Mouse (Mus musculus): ENCODE results near the gene Acrbp. TPM values are rescaled to one million over a fixed set of nuclear protein-coding genes. Genes with fewer than 3 reads are reported as not detected.

Gene Acrbp
- total RNA-seq, 2 experiments from 2014 or later, result 7.8 to 9.6 TPM

GRCm38 (mm10) chr6:125098513-125098912, 49.0 kb downstream of the Acrbp start:
- no peak for DNase-seq (ENCODE audit: low spot score in 2 of 2)

GRCm38 (mm10) chr6:125099421-125099971, 50.0 kb downstream of the Acrbp start:
- DNase-seq (ENCODE audit: low spot score in 2 of 2), result no peak

- DNase-seq (ENCODE audit: low spot score in 2 of 2), result no peak
Measured at GRCm38 (mm10) chr6:125101444-125101843, 52.0 kb downstream of the Acrbp start.

- DNase-seq (ENCODE audit: low spot score in 2 of 2), result no peak
Measured at GRCm38 (mm10) chr6:125104223-125104622, 54.7 kb downstream of the Acrbp start.

- DNase-seq (ENCODE audit: low spot score in 2 of 2), result no peak
Measured at GRCm38 (mm10) chr6:125107705-125108104, 58.2 kb downstream of the Acrbp start.

- no peak for DNase-seq (ENCODE audit: low spot score in 2 of 2)
Measured at GRCm38 (mm10) chr6:125109371-125109770, 59.9 kb downstream of the Acrbp start.

- DNase-seq (ENCODE audit: low spot score in 2 of 2), result peak in 1 of 2 experiments; percentile 26
Measured at GRCm38 (mm10) chr6:125110927-125111326, 61.4 kb downstream of the Acrbp start.

GRCm38 (mm10) chr6:125112553-125112952, 63.1 kb downstream of the Acrbp start:
- no peak for DNase-seq (ENCODE audit: low spot score in 2 of 2)

Small RNA genes within 50 kb of the gene (microRNA-seq; reads per million reads assigned to microRNA genes)
- 1.9 to 4.9 reads per million in 2 experiments for gene Mir7045 (ENCODE audit: borderline number of aligned reads in 2 of 2)

Other genes with a start within 250 kb of the Acrbp start
- 10 to 100 TPM; 17.3 to 18.9 TPM for gene Spsb2, start 241.0 kb upstream of the Acrbp start, total RNA-seq (2021)
- gene Tpi1, start 235.4 kb upstream of the Acrbp start, total RNA-seq (2021), result 100 to 1,000 TPM; 383 to 517 TPM
- 100 to 1,000 TPM; 107 to 128 TPM for gene Usp5, start 220.2 kb upstream of the Acrbp start, total RNA-seq (2021)
- gene Cdca3, start 220.1 kb upstream of the Acrbp start, total RNA-seq (2021), result 1 to 10 TPM in 1 of 2 experiments, under 1 TPM in 1; 0.77 to 2.7 TPM
- 1 to 10 TPM; 9.2 to 9.6 TPM for gene Gnb3, start 209.4 kb upstream of the Acrbp start, total RNA-seq (2021)
- gene P3h3, start 191.9 kb upstream of the Acrbp start, total RNA-seq (2021), result 10 to 100 TPM; 24.1 to 24.4 TPM
- gene Gpr162, start 185.7 kb upstream of the Acrbp start, total RNA-seq (2021), result 1 to 10 TPM in 1 of 2 experiments, under 1 TPM in 1; 0.76 to 1.8 TPM
- gene Cd4, start 161.5 kb upstream of the Acrbp start, total RNA-seq (2021), result 1 to 10 TPM in 1 of 2 experiments, under 1 TPM in 1; 0.36 to 1.8 TPM
- 1 to 10 TPM; 1.4 to 2.6 TPM for gene Lag3, start 138.0 kb upstream of the Acrbp start, total RNA-seq (2021)
- 100 to 1,000 TPM; 770 to 874 TPM for gene Ptms, start 129.6 kb upstream of the Acrbp start, total RNA-seq (2021)
- gene Mlf2, start 118.3 kb upstream of the Acrbp start, total RNA-seq (2021), result 100 to 1,000 TPM; 298 to 321 TPM
- 100 to 1,000 TPM; 112 to 141 TPM for gene Cops7a, start 84.2 kb upstream of the Acrbp start, total RNA-seq (2021)
- gene Pianp, start 53.0 kb upstream of the Acrbp start, total RNA-seq (2021), result 1 to 10 TPM; 1.6 to 3.0 TPM
- 10 to 100 TPM; 56.0 to 56.1 TPM for gene Zfp384, start 40.5 kb upstream of the Acrbp start, total RNA-seq (2021)
- gene Ing4, start 9.9 kb upstream of the Acrbp start, total RNA-seq (2021), result 10 to 100 TPM; 45.3 to 53.4 TPM
- under 1 TPM; 0.40 to 0.93 TPM for gene Lpar5, start 18.2 kb downstream of the Acrbp start, total RNA-seq (2021)
- gene Chd4, start 46.3 kb downstream of the Acrbp start, total RNA-seq (2021), result 100 to 1,000 TPM; 150 to 190 TPM
- gene Nop2, start 82.2 kb downstream of the Acrbp start, total RNA-seq (2021), result 10 to 100 TPM; 51.6 to 61.3 TPM
- 10 to 100 TPM; 19.4 to 20.4 TPM for gene Iffo1, start 95.6 kb downstream of the Acrbp start, total RNA-seq (2021)
- 1,000 to 10,000 TPM; 2,223 to 4,104 TPM for gene Gapdh, start 116.8 kb downstream of the Acrbp start, total RNA-seq (2021)
- 10 to 100 TPM; 15.3 to 17.1 TPM for gene Ncapd2, start 142.0 kb downstream of the Acrbp start, total RNA-seq (2021)
- 100 to 1,000 TPM; 161 to 206 TPM for gene Mrpl51, start 142.1 kb downstream of the Acrbp start, total RNA-seq (2021)
- 10 to 100 TPM; 33.5 to 39.1 TPM for gene Vamp1, start 165.9 kb downstream of the Acrbp start, total RNA-seq (2021)
- gene Tapbpl, start 182.2 kb downstream of the Acrbp start, total RNA-seq (2021), result 10 to 100 TPM; 10.9 to 19.5 TPM
- under 1 TPM; 0.38 to 0.46 TPM for gene Cd27, start 187.3 kb downstream of the Acrbp start, total RNA-seq (2021)
- gene Tuba3a, start 236.4 kb downstream of the Acrbp start, total RNA-seq (2021), result not detected